29 mouse cellular contexts compared by ENCODE assay signal in the genomic region with DNA sequence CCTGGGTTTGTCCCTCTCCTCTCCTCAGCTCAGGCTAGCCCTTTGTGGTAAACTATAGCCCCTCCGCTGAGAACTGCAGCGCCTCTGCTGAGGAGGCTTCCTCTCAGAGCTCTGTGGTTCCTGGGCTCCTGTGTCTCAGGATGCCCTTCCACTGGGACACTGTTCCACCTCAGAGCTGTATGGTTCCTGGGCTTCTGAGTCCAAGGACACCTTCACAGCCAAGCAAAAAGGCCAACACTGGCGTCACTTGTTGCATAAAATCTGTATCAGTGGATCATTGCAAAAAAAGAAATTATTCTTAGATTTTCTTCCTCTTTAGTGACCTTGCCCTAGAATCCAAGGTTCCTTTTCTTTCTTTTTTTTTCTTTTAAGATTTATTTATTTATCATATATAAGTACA. TPM values are rescaled to one million over a fixed set of nuclear protein-coding genes. Genes with fewer than 3 reads are reported as not detected.
DNase-seq lines count a peak whose midpoint lies in the region; ATAC-seq and TF ChIP-seq lines count a peak whose summit lies in the region.
"Had no signal": no experiment of that assay in that cellular context is flagged by ENCODE, and none has a peak within 500 bp of the region (broad histone marks: within the 10 kb centered on the region; RNA-seq: fewer than 3 reads in every experiment).

No protein-coding gene starts in this region.

- intact Hi-C loops in heart, postnatal 14 days (cut with DNase I): no loop called here

- no peak for ATAC-seq in heart, embryonic 16.5 days (replicated peaks; ENCODE audit: extremely low read depth, insufficient read depth, low FRiP score)
- no peak for ATAC-seq in limb, embryonic 13.5 days (ENCODE audit: low FRiP score, low read depth)
- ATAC-seq in midbrain, embryonic 13.5 days: no peak
- ATAC-seq: CD4-positive, CD25-positive, alpha-beta regulatory T cell, adult 4 months; forebrain, embryonic 15.5 days; hindbrain, embryonic 16.5 days; liver, embryonic 12.5 days; lung, postnatal 0 days had no signal

- in situ Hi-C loops in ES-E14 (cut with MboI; ENCODE audit: low sequenced_read_pairs in 2 of 2, unreplicated experiment in 2 of 2): no loop called here

- H3K4me3 ChIP-seq in heart, embryonic 16.5 days (ENCODE audit: low read length): no peak overlapping the region
- H3K4me3 ChIP-seq in E14TG2a.4 (replicated peaks; ENCODE audit: low read length) (0 out of 2 replicates have a peak overlapping the region, but pooled peaks have one; percentile 23), ES-E14 (ENCODE audit: insufficient read depth in 1 of 2, low read depth in 1 of 2, low read length in 2 of 2, poor library complexity in 1 of 2, severe bottlenecking in 1 of 2) (no peak overlapping the region)
- no peak overlapping the region for H3K4me3 ChIP-seq in limb, embryonic 13.5 days
- H3K4me3 ChIP-seq in midbrain, embryonic 13.5 days (replicated peaks): no peak overlapping the region
- H3K4me3 ChIP-seq: embryonic facial prominence, embryonic 13.5 days; forebrain, embryonic 10.5 days; forebrain, embryonic 15.5 days; heart, adult 2 months; heart, embryonic 12.5 days; kidney, embryonic 15.5 days; layer of hippocampus, adult 2 months; liver, embryonic 12.5 days; megakaryocyte, embryonic 14.5 days; midbrain, embryonic 12.5 days had no signal

- H3K9ac ChIP-seq in heart, embryonic 16.5 days (ENCODE audit: low read length): no peak overlapping the region
- H3K9ac ChIP-seq in ES-E14 (ENCODE audit: insufficient read depth, low read depth, low read length, poor library complexity, severe bottlenecking): 0 out of 2 replicates have a peak overlapping the region, but pooled peaks have one; percentile 12
- H3K9ac ChIP-seq in limb, embryonic 13.5 days: no peak overlapping the region
- H3K9ac ChIP-seq in midbrain, embryonic 13.5 days (replicated peaks): no peak overlapping the region
- H3K9ac ChIP-seq: embryonic facial prominence, embryonic 13.5 days; forebrain, embryonic 15.5 days; heart, embryonic 12.5 days; kidney, embryonic 15.5 days; liver, embryonic 12.5 days; midbrain, embryonic 12.5 days had no signal

- no peaks in the 10 kb centered on the region for H3K27me3 ChIP-seq in heart, embryonic 16.5 days (ENCODE audit: control insufficient read depth, insufficient read depth, low read length)
- H3K27me3 ChIP-seq in E14TG2a.4 (ENCODE audit: insufficient read depth, low read length): no peaks in the 10 kb centered on the region
- H3K27me3 ChIP-seq in limb, embryonic 13.5 days: no peaks in the 10 kb centered on the region
- no peaks in the 10 kb centered on the region for H3K27me3 ChIP-seq in midbrain, embryonic 13.5 days
- H3K27me3 ChIP-seq: embryonic facial prominence, embryonic 13.5 days; forebrain, embryonic 15.5 days; heart, embryonic 12.5 days; kidney, embryonic 15.5 days; liver, embryonic 12.5 days; megakaryocyte, embryonic 14.5 days had no signal

- WGBS in heart, embryonic 16.5 days: 85% methylated on average over 3 of the region's 3 CpGs
- 89% methylated on average over 3 of the region's 3 CpGs for WGBS in limb, embryonic 13.5 days
- WGBS in midbrain, embryonic 13.5 days: 95% methylated on average over 3 of the region's 3 CpGs

- H3K4me2 ChIP-seq in heart, embryonic 16.5 days (ENCODE audit: low read depth, low read length): no peak overlapping the region
- no peak overlapping the region for H3K4me2 ChIP-seq in limb, embryonic 13.5 days (replicated peaks)
- H3K4me2 ChIP-seq in midbrain, embryonic 13.5 days (replicated peaks): no peak overlapping the region
- H3K4me2 ChIP-seq: embryonic facial prominence, embryonic 13.5 days; forebrain, embryonic 15.5 days; heart, embryonic 12.5 days; kidney, embryonic 15.5 days; liver, embryonic 12.5 days; midbrain, embryonic 12.5 days had no signal

- no peak for DNase-seq in heart, postnatal 14 days
- DNase-seq in ES-E14 (ENCODE audit: low read depth, low spot score): no peak
- DNase-seq in kidney, postnatal 36 days: no peak
- DNase-seq: cerebellum, adult 11-12 months; cerebellum, postnatal 10 days; heart, adult 2 months; heart, postnatal 10 days; kidney, adult 18-20 months; kidney, postnatal 25 days; layer of hippocampus, postnatal 36 days; lung, adult 18-20 months; lung, postnatal 4 days had no signal

- no peak for TF ChIP-seq CTCF in E14TG2a.4 (conservative IDR thresholded peaks at IDR 0.05; ENCODE audit: low read length)

- H3K36me3 ChIP-seq in heart, embryonic 16.5 days (ENCODE audit: control insufficient read depth, insufficient read depth): no peaks in the 10 kb centered on the region
- H3K36me3 ChIP-seq in E14TG2a.4 (ENCODE audit: insufficient read depth, low read length): peaks cover 29% of the 10 kb centered on the region
- H3K36me3 ChIP-seq in ES-E14 (ENCODE audit: control insufficient read depth, insufficient read depth, low read length, poor library complexity, severe bottlenecking): no peaks in the 10 kb centered on the region
- H3K36me3 ChIP-seq in limb, embryonic 13.5 days: peaks cover 4% of the 10 kb centered on the region; the same call in 1 of the 2 replicates
- H3K36me3 ChIP-seq in midbrain, embryonic 13.5 days: peaks cover 9% of the 10 kb centered on the region; the same call in 1 of the 2 replicates
- H3K36me3 ChIP-seq: forebrain, embryonic 15.5 days; liver, embryonic 12.5 days; midbrain, embryonic 12.5 days had no signal

- H3K4me1 ChIP-seq in heart, embryonic 16.5 days (ENCODE audit: control insufficient read depth, insufficient read depth, low read length): peaks cover 6% of the 10 kb centered on the region; the same call in 1 of the 2 replicates
- H3K4me1 ChIP-seq in E14TG2a.4 (replicated peaks; ENCODE audit: low read depth, low read length) (peaks cover 85% of the 10 kb centered on the region), ES-E14 (ENCODE audit: control insufficient read depth in 2 of 2, insufficient read depth in 2 of 2, low read length in 2 of 2, poor library complexity in 1 of 2) (peaks cover 35 to 37% of the 10 kb centered on the region in 2 experiments)
- peaks cover 18% of the 10 kb centered on the region for H3K4me1 ChIP-seq in limb, embryonic 13.5 days
- H3K4me1 ChIP-seq in midbrain, embryonic 13.5 days (replicated peaks): peaks cover 3% of the 10 kb centered on the region; the same call in 1 of the 2 replicates
- H3K4me1 ChIP-seq: forebrain, embryonic 15.5 days had no signal

- no peaks in the 10 kb centered on the region for H3K9me3 ChIP-seq in heart, embryonic 16.5 days (replicated peaks; ENCODE audit: control insufficient read depth, low read length)
- H3K9me3 ChIP-seq in E14TG2a.4 (ENCODE audit: low read length) (no peaks in the 10 kb centered on the region), ES-E14 (ENCODE audit: control insufficient read depth, insufficient read depth, low read depth, low read length) (no peaks in the 10 kb centered on the region)
- H3K9me3 ChIP-seq in limb, embryonic 13.5 days: no peaks in the 10 kb centered on the region
- H3K9me3 ChIP-seq in midbrain, embryonic 13.5 days: no peaks in the 10 kb centered on the region
- H3K9me3 ChIP-seq: embryonic facial prominence, embryonic 13.5 days; forebrain, embryonic 10.5 days; forebrain, embryonic 15.5 days; G1E; heart, embryonic 12.5 days; kidney, embryonic 15.5 days; liver, embryonic 12.5 days; megakaryocyte, embryonic 14.5 days; midbrain, embryonic 12.5 days had no signal

- H3K27ac ChIP-seq in heart, embryonic 16.5 days (ENCODE audit: low read length): peak overlapping the region; percentile 20; the same call in 1 of the 2 replicates
- peak overlapping the region; percentile 74 for H3K27ac ChIP-seq in ES-E14 (ENCODE audit: insufficient read depth, low read depth, low read length, poor library complexity, severe bottlenecking)
- peak overlapping the region; percentile 44; the same call in 1 of the 2 replicates for H3K27ac ChIP-seq in limb, embryonic 13.5 days
- H3K27ac ChIP-seq in midbrain, embryonic 13.5 days: no peak overlapping the region
- H3K27ac ChIP-seq: embryonic facial prominence, embryonic 13.5 days; forebrain, embryonic 10.5 days; forebrain, embryonic 15.5 days; kidney, embryonic 15.5 days; liver, embryonic 12.5 days; midbrain, embryonic 12.5 days had no signal

TF ChIP-seq in ES-E14, 5 proteins besides CTCF, POLR2A, EP300 and RAD21:
- TF ChIP-seq HCFC1 (IDR thresholded peaks at IDR 0.05; ENCODE audit: borderline replicate concordance, insufficient read depth, low read length) (no peak), ZC3H11A (IDR thresholded peaks at IDR 0.05; ENCODE audit: borderline replicate concordance, low read depth, low read length) (no peak), MAFK (IDR thresholded peaks at IDR 0.05; ENCODE audit: insufficient read depth, low read depth, low read length) (no peak), CHD2 (IDR thresholded peaks at IDR 0.05; ENCODE audit: low read depth, low read length) (no peak), ZNF384 (IDR thresholded peaks at IDR 0.05; ENCODE audit: low read depth, low read length) (no peak)
TF ChIP-seq in ES-E14: peak in this region for 0.

RNA-seq across cellular contexts. Expression of a gene that starts 0.8 kb away (rescaled TPM):
- polyA plus RNA-seq in heart, embryonic 16.5 days (2015; fragmentation: Nextera tagmentation; extraction: Ambion mirVana): 322 and 352 TPM in 2 replicates
- total RNA-seq in heart, postnatal 14 days (2021): 100 to 1,000 TPM; 160 to 168 TPM
- total RNA-seq in ES-E14 (2012; rRNA removed): 148 and 215 TPM in 2 replicates
- polyA plus RNA-seq in limb, embryonic 13.5 days (2015; fragmentation: Nextera tagmentation; extraction: Ambion mirVana): 461 and 482 TPM in 2 replicates
- polyA plus RNA-seq in midbrain, embryonic 13.5 days (2015; fragmentation: Nextera tagmentation; extraction: Ambion mirVana): 464 and 465 TPM in 2 replicates
